Mouse (Mus musculus) heart, embryonic 13.5 days (tissue): ENCODE measurements around the gene Cacna1c. TPM values are rescaled to one million over a fixed set of nuclear protein-coding genes. Genes with fewer than 3 reads are reported as not detected.

Source experiments
- ATAC-seq: fragments of 200-750 bp; cut with Nextera tagmentation; 2 replicates; pipeline ENCODE4 v1.8.0; 2017; ENCODE audit warnings: moderate TSS enrichment; ENCODE audit not compliant: insufficient number of reproducible peaks, low FRiP score, low TSS enrichment; ENCODE audit errors: extremely low read depth
- H3K27ac ChIP-seq: fragments of 300-500 bp; sonication (generic); replicated peaks from 2 replicates; pipeline ENCODE4 v1.5.1; 2015; ENCODE audit warnings: moderate library complexity, mild to moderate bottlenecking, inconsistent platforms
- H3K27me3 ChIP-seq: fragments of 300-500 bp; sonication (generic); replicated peaks from 2 replicates; pipeline ENCODE4 v1.6.1; 2015; ENCODE audit warnings: mild to moderate bottlenecking, inconsistent platforms
- H3K36me3 ChIP-seq: fragments of 300-500 bp; sonication (generic); 2 replicates; pipeline ENCODE4 v1.6.1; 2015; ENCODE audit warnings: mild to moderate bottlenecking, inconsistent platforms
- H3K4me1 ChIP-seq: fragments of 300-500 bp; sonication (generic); 2 replicates; pipeline ENCODE4 v1.6.1; 2015; ENCODE audit warnings: inconsistent platforms
- H3K4me2 ChIP-seq: fragments of 300-500 bp; sonication (generic); 2 replicates; pipeline ENCODE4 v1.6.1; 2015; ENCODE audit warnings: inconsistent platforms, mild to moderate bottlenecking, moderate library complexity
- H3K4me3 ChIP-seq: fragments of 300-500 bp; sonication (generic); 2 replicates; pipeline ENCODE4 v1.5.1; 2015; ENCODE audit warnings: moderate library complexity, mild to moderate bottlenecking, inconsistent platforms
- H3K9ac ChIP-seq: fragments of 300-500 bp; sonication (generic); 2 replicates; pipeline ENCODE4 v1.6.1; 2015; ENCODE audit warnings: inconsistent platforms, mild to moderate bottlenecking, moderate library complexity
- H3K9me3 ChIP-seq: fragments of 300-500 bp; sonication (generic); 2 replicates; pipeline ENCODE4 v1.6.1; 2016; ENCODE audit warnings: inconsistent platforms
- WGBS: fragments of 180-500 bp; shearing (Covaris S2); methylation state at CpG from one replicate; pipeline ENCODE4 v1.1.7; 2015; ENCODE audit warnings: mixed read lengths; 5-methylcytosine and 5-hydroxymethylcytosine counted together
- polyA plus RNA-seq: library from polyadenylated mRNA; unstranded; fragments of >200 nt; fragmentation: Nextera tagmentation; extraction: Ambion mirVana; gene quantifications from 2 replicates; pipeline ENCODE4 v1.2.1, GENCODE M21; 2015

Cacna1c gene
- polyA plus RNA-seq, 1 experiment from 2014 or later, result 41.8 TPM

DNA sequence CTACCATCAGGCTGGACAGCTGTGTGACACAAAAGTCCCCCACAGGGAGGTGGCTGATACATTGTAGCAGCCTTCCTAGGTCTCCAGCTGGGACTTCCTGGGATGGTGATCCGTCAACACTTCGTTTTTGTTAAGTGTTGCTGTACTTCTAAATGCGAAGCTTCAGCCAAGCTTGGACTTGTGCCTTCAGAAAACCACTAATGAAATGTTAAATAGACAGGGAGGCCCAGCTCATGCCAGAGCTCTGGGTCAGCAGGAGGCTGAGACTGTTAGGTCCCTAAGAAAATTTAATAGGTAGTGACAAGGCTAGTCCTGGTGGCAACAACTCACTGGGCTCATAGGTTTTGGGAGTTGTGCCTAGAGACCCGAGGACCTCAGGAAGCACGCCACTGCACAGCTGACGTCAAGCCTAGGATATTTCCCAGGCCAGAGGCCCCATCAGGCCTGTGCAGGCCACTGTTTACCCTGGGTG lies 370.8 kb downstream of the Cacna1c start:
- Histone ChIP-seq H3K27ac (peak overlapping the region; percentile 54), H3K4me1 (peaks cover 95% of the 10 kb centered on the region)

DNA sequence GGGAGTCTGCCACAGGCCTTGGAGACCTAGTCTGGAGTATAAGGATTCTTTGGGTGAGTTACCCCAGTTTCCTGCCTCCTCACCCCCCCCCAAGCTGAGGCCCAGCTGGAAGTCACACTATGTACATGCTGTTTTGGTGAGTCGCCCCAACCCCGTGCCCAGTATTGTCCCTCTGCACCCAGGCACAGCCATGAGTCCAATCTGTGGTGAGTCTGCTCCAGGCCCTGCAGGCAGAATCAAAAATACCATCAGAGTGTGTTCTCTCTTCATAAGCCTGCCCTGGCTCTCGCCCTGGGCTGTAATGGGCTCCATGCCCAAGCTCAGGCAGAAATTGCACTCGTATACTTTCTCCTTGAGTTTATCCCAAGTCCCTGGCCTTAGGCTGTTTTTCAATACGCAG lies 374.7 kb downstream of the Cacna1c start:
- Histone ChIP-seq H3K27me3 (no peaks in the 10 kb centered on the region), H3K4me3 (no peak overlapping the region), H3K4me1 (peaks cover 91% of the 10 kb centered on the region), H3K9ac (peak overlapping the region; percentile 19; the same call in 1 of the 2 replicates), H3K4me2 (no peak overlapping the region), H3K9me3 (no peaks in the 10 kb centered on the region), H3K27ac (0 out of 2 replicates have a peak overlapping the region, but pooled peaks have one; percentile 70), H3K36me3 (no peaks in the 10 kb centered on the region)
- no peak for ATAC-seq
- WGBS, result 72% methylated on average over 5 of the region's 5 CpGs

More for the DNA sequence above, 370.8 kb downstream of the Cacna1c start:
- no peaks in the 10 kb centered on the region for H3K9me3 ChIP-seq
- H3K4me2 ChIP-seq, result no peak overlapping the region
- no peaks in the 10 kb centered on the region for H3K36me3 ChIP-seq
- no peaks in the 10 kb centered on the region for H3K27me3 ChIP-seq
- 23% methylated on average over 6 of the region's 6 CpGs for WGBS
- H3K4me3 ChIP-seq, result no peak overlapping the region
- no peak for ATAC-seq
- H3K9ac ChIP-seq, result no peak overlapping the region; the same call in 1 of the 2 replicates

DNA sequence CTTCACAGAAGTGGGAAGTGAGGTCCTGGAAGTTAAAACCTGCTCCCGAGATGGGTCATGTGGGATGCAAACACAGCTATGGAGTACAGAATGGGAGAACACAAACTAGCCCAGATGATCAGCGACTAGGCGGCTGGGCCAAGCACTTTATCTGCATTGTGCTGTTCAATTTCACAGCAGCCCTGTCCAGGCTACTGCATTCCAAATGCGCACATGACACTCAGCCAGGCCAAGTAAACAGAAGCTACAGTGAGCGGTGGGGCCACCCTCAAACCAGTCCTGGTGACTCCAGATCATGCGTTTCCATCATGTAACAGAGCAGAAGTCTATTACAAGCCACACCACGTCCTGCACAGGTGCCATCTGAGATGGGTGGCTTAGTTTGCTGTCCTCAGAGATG lies 376.6 kb downstream of the Cacna1c start:
- 30% methylated on average over 7 of the region's 7 CpGs for WGBS
- peak overlapping the region; percentile 36 for H3K4me2 ChIP-seq
- no peak overlapping the region for H3K4me3 ChIP-seq
- peak overlapping the region; percentile 70 for H3K27ac ChIP-seq
- H3K36me3 ChIP-seq, result no peaks in the 10 kb centered on the region
- H3K9ac ChIP-seq, result 0 out of 2 replicates have a peak overlapping the region, but pooled peaks have one; percentile 61
- peaks cover 77% of the 10 kb centered on the region for H3K4me1 ChIP-seq
- no peaks in the 10 kb centered on the region for H3K27me3 ChIP-seq
- H3K9me3 ChIP-seq, result no peaks in the 10 kb centered on the region
- no peak for ATAC-seq

DNA sequence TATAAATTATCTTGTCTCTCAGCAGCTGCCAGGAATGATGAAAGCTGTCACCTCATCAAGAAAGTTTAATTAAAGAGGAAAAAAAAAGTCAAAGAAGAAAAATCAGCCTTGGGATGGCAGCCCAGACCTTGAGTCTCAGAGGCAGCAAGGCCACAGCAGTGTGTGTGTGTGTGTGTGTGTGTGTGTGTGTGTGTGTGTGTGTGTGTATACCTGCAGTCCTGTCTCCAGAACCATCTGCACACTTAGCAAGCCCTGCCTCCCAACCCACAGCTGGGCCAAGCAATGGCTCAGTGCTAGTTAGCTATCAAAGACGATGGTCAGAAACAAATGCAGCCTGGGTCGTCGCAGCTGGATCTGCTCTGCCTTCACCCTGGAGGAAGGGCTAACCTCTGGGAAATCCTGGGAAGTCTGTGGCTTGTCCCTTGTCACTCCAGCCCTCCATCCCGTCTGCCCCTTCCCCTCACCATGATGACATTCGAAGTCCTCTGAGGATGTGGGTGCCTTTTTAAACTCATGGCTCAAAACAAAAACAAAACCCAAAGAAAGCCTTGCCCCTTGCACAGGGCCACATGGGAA lies 378.2 kb downstream of the Cacna1c start:
- Histone ChIP-seq H3K4me2 (no peak overlapping the region), H3K9ac (no peak overlapping the region), H3K27me3 (no peaks in the 10 kb centered on the region), H3K9me3 (no peaks in the 10 kb centered on the region), H3K27ac (no peak overlapping the region), H3K4me3 (no peak overlapping the region), H3K4me1 (peaks cover 71% of the 10 kb centered on the region), H3K36me3 (peaks cover 7% of the 10 kb centered on the region; the same call in 1 of the 2 replicates)
- 39% methylated on average over 5 of the region's 5 CpGs for WGBS
- ATAC-seq, result no peak

DNA sequence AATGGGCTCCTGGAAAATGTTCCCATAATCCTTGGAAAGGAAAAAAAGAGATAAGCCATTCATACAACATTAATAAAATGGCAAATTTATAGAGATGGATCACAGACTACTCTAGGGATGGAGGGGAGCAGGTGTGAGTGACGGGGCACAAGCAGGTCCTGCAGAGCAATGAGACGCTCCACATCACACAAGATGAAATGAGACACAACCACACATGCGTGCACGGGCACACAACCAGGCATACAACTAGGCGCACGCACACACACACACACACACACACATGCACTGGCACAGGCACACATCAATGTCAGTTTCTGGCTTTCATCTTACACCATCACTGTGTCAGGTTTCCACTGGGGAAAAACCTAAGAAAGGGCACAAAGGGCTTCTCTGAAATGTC lies 380.0 kb downstream of the Cacna1c start:
- H3K4me2 ChIP-seq, result no peak overlapping the region
- H3K27ac ChIP-seq, result no peak overlapping the region
- 81% methylated on average over 6 of the region's 6 CpGs for WGBS
- no peak overlapping the region for H3K4me3 ChIP-seq
- no peaks in the 10 kb centered on the region for H3K9me3 ChIP-seq
- no peaks in the 10 kb centered on the region for H3K27me3 ChIP-seq
- peaks cover 7% of the 10 kb centered on the region; the same call in 1 of the 2 replicates for H3K36me3 ChIP-seq
- no peak overlapping the region for H3K9ac ChIP-seq
- ATAC-seq, result no peak
- H3K4me1 ChIP-seq, result peaks cover 68% of the 10 kb centered on the region

DNA sequence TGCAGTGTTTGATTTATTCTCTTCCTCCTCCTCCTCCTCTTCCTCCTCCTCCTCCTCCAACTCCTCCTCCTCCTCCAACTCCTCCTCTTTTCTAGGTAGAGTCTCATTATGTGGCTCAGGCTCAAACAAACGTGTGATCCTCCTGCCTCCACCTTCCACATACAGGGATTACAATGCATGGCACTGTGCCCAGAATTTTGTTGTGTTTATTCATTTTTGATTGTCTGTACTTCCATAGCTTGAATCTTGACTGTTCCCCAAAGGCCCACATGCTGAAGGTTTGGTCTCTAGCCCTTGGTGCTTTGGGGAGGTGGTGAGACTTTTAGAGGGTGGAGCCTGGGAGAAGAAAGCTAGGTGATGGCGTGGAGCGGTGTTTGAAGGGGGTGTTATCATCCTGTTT lies 383.7 kb downstream of the Cacna1c start:
- H3K36me3 ChIP-seq, result peaks cover 7% of the 10 kb centered on the region; the same call in 1 of the 2 replicates
- WGBS, result 70% methylated on average over 3 of the region's 3 CpGs
- H3K9me3 ChIP-seq, result no peaks in the 10 kb centered on the region
- H3K27ac ChIP-seq, result no peak overlapping the region
- no peaks in the 10 kb centered on the region for H3K27me3 ChIP-seq
- no peak overlapping the region for H3K9ac ChIP-seq
- ATAC-seq, result no peak
- H3K4me1 ChIP-seq, result peaks cover 60% of the 10 kb centered on the region
- H3K4me3 ChIP-seq, result no peak overlapping the region
- no peak overlapping the region for H3K4me2 ChIP-seq

DNA sequence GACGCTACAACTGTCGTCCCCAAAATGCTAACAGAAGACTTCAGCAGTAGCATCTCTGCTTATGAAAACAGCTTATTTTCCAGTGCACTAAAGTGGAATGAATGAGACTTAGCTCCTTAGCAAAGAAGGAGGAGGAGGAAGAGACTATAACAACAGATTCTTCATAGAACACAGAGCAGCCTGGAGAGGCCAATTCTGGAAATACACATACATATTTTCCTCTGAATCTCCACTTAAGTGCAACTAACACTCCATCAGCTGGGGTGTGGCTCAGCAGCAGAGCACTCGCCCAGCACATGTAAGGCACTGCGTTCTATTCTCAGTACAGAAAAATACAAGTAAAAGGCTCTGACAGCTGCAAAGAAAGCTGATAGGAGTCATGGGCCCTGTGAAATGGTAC lies 384.2 kb downstream of the Cacna1c start:
- Histone ChIP-seq H3K27me3 (no peaks in the 10 kb centered on the region), H3K9me3 (no peaks in the 10 kb centered on the region), H3K27ac (no peak overlapping the region), H3K36me3 (peaks cover 7% of the 10 kb centered on the region; the same call in 1 of the 2 replicates), H3K4me3 (no peak overlapping the region), H3K9ac (no peak overlapping the region), H3K4me1 (peaks cover 64% of the 10 kb centered on the region), H3K4me2 (no peak overlapping the region)
- no peak for ATAC-seq
- WGBS, result 66% methylated on average over 4 of the region's 4 CpGs

DNA sequence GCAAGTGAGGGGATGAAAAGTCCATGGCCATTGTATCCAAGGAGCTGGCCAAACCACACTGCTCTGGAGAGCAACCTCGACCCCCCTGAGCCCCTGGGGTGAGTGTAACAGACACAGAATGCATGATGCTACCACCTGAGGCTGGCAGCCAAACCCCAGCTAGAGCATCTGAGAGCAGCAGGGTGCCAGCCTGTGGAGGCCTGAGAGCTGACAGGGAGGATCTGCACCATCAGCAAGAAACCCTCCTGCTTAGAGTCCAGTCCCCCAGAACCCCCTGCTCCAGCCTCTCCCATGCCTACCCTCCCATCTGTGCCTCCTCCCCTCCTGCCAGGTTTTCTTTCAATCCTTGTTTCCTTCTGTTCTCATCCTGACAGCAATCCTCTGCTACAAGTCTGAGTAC lies 385.4 kb downstream of the Cacna1c start:
- peaks cover 7% of the 10 kb centered on the region; the same call in 1 of the 2 replicates for H3K36me3 ChIP-seq
- 47% methylated on average over 1 of the region's 1 CpGs for WGBS
- H3K27ac ChIP-seq, result no peak overlapping the region
- H3K9me3 ChIP-seq, result no peaks in the 10 kb centered on the region
- H3K27me3 ChIP-seq, result no peaks in the 10 kb centered on the region
- H3K4me2 ChIP-seq, result no peak overlapping the region
- no peak for ATAC-seq
- 0 out of 2 replicates have a peak overlapping the region, but pooled peaks have one; percentile 19 for H3K9ac ChIP-seq
- H3K4me1 ChIP-seq, result peaks cover 76% of the 10 kb centered on the region
- no peak overlapping the region for H3K4me3 ChIP-seq

DNA sequence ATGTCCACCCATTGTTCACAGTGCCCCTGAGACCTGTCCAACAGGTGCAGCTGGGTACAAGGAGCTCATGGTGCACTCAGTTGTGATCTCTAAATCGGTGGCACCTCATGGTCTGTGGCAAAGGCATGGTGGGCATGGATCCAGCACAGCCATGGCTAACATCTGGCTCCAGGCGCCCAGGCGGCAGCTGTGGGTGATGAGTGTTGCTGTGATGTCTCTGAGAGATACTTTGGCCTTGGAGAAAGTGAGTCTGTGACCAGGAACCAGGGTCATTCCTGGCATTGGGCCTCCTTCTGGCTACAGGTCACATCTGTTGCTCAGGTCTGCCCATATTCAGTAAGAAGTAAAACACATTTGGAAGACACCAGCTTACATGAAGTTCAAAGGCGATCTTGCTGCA lies 391.1 kb downstream of the Cacna1c start:
- Histone ChIP-seq H3K27me3 (no peaks in the 10 kb centered on the region), H3K9ac (no peak overlapping the region), H3K36me3 (no peaks in the 10 kb centered on the region), H3K4me1 (peaks cover 95% of the 10 kb centered on the region), H3K27ac (peak overlapping the region; percentile 61), H3K4me3 (no peak overlapping the region), H3K4me2 (peak overlapping the region; percentile 48), H3K9me3 (no peaks in the 10 kb centered on the region)
- no peak for ATAC-seq
- 42% methylated on average over 4 of the region's 4 CpGs for WGBS

DNA sequence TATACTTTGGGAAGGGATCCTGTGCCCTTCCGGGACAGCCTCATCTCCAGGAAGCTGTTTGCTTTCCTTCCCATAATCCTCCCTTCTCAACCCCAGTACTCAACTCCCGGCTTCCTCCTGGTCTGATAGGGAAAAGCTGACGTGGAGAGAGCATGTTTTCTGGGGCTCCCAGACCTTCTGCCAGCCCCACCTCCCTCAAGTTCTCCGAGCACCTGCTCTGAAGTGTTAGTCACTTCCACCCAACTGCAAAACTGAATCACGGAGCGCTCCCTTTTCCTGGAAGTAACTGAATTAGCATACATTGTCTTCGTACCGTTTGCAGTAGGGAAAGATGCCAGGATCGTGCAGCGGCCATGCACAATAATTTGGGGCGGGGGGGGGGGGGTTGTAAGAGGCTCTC lies 393.9 kb downstream of the Cacna1c start:
- 56% methylated on average over 11 of the region's 11 CpGs for WGBS

DNA sequence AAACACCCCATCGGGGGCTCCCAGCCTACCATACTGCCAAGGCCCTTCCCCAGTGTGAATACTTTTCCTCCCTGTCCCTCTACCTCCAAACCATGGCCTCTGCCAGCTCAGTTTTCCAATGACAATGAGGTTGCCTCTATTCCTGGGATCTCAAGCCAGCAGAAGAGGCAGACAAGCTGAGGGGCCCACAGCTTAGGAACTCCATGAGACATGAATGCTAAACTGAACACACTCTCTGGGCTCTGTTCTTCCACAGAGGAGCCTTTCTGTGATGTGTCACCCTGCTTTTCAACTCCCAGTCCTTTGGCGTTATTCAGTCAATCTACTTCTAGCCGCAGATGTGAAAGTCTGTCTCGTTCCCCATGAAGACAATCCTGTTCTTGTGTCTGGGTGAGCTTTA lies 399.8 kb downstream of the Cacna1c start:
- Histone ChIP-seq H3K4me1 (peaks cover 75% of the 10 kb centered on the region), H3K27ac (peak overlapping the region; percentile 63), H3K36me3 (no peaks in the 10 kb centered on the region), H3K4me3 (no peak overlapping the region), H3K4me2 (no peak overlapping the region), H3K27me3 (no peaks in the 10 kb centered on the region), H3K9me3 (no peaks in the 10 kb centered on the region), H3K9ac (no peak overlapping the region)
- 80% methylated on average over 4 of the region's 4 CpGs for WGBS
- no peak for ATAC-seq

More for the DNA sequence above, 393.9 kb downstream of the Cacna1c start:
- 0 out of 2 replicates have a peak overlapping the region, but pooled peaks have one; percentile 12 for H3K27ac ChIP-seq
- no peak overlapping the region for H3K4me3 ChIP-seq
- no peaks in the 10 kb centered on the region for H3K9me3 ChIP-seq
- H3K27me3 ChIP-seq, result no peaks in the 10 kb centered on the region
- H3K36me3 ChIP-seq, result no peaks in the 10 kb centered on the region
- peaks cover 89% of the 10 kb centered on the region for H3K4me1 ChIP-seq
- peak overlapping the region; percentile 48; the same call in 1 of the 2 replicates for H3K9ac ChIP-seq
- ATAC-seq, result no peak
- no peak overlapping the region for H3K4me2 ChIP-seq

DNA sequence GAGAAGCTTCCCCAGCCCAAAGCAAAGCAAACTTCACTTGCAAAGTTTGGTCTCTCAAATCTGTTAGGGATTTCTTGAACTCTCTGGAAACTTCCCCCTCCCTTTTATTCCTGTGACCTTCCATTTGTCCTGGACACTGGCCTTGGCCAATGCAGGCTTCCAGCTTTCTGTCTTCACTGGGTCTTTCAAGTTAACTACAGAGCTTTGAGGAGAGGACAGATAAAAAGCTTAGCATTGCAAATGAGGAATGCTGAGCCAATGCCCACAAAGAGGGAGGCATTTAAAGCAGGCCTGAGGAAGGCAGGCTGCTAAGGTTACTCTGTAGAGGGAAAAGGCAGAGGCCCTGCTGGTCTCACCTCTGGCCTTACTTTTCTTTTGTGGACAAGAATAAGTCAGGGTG lies 400.5 kb downstream of the Cacna1c start:
- Histone ChIP-seq H3K27ac (peak overlapping the region; percentile 63), H3K4me2 (no peak overlapping the region), H3K9me3 (no peaks in the 10 kb centered on the region), H3K27me3 (no peaks in the 10 kb centered on the region), H3K4me3 (no peak overlapping the region), H3K9ac (no peak overlapping the region), H3K36me3 (no peaks in the 10 kb centered on the region), H3K4me1 (peaks cover 75% of the 10 kb centered on the region)
- no peak for ATAC-seq
